Mouse (Mus musculus): ENCODE data around the gene Ing2.

GRCm38 (mm10) chr8:47713761-47714745, 38.7 kb upstream of the Ing2 start, which contains the start of gene Cdkn2aip:
- TF ChIP-seq POLR2A (IDR thresholded peaks at IDR 0.05; ENCODE audit: extremely low read depth, insufficient read depth, low read length) = peak; percentile 77
- no peak for TF ChIP-seq CTCF (IDR thresholded peaks at IDR 0.05; ENCODE audit: extremely low read depth, insufficient read depth, low read length)

Measured in cortical plate, adult 2 months (tissue).